Mouse (Mus musculus): Measurements from ENCODE around the gene Rora. TPM values are rescaled to one million over a fixed set of nuclear protein-coding genes. Genes with fewer than 3 reads are reported as not detected.

The Rora gene
- polyA plus RNA-seq, 1 experiment from 2014 or later: 6.0 TPM

GRCm38 (mm10) chr9:68679871-68680374 lies 26.3 kb downstream of the Rora start:
- 92% methylated on average over 12 of the region's 12 CpGs for WGBS
- Histone ChIP-seq H3K27ac (ENCODE audit: low read depth, low read length) (no peak overlapping the region), H3K36me3 (ENCODE audit: control insufficient read depth, insufficient read depth, low read length) (no peaks in the 10 kb centered on the region), H3K4me2 (ENCODE audit: low read depth, low read length, severe bottlenecking) (no peak overlapping the region), H3K27me3 (ENCODE audit: control insufficient read depth, insufficient read depth, low read length) (no peaks in the 10 kb centered on the region; the same call in 1 of the 2 replicates), H3K9ac (ENCODE audit: low read length) (no peak overlapping the region), H3K4me3 (ENCODE audit: low read depth, low read length) (no peak overlapping the region), H3K4me1 (replicated peaks; ENCODE audit: control insufficient read depth, insufficient read depth, low read length) (peaks cover 2% of the 10 kb centered on the region), H3K9me3 (ENCODE audit: control insufficient read depth, low read length) (no peaks in the 10 kb centered on the region)
- ATAC-seq (replicated peaks; ENCODE audit: low FRiP score) (no peak), DNase-seq (ENCODE audit: low spot score) (no peak)

GRCm38 (mm10) chr9:68683938-68684337 lies 30.4 kb downstream of the Rora start:
- no peak for DNase-seq (ENCODE audit: low spot score)
- Histone ChIP-seq H3K27me3 (ENCODE audit: control insufficient read depth, insufficient read depth, low read length) (no peaks in the 10 kb centered on the region; the same call in 1 of the 2 replicates), H3K27ac (ENCODE audit: low read depth, low read length) (no peak overlapping the region), H3K9me3 (ENCODE audit: control insufficient read depth, low read length) (no peaks in the 10 kb centered on the region), H3K36me3 (ENCODE audit: control insufficient read depth, insufficient read depth, low read length) (no peaks in the 10 kb centered on the region), H3K4me3 (ENCODE audit: low read depth, low read length) (no peak overlapping the region), H3K4me2 (ENCODE audit: low read depth, low read length, severe bottlenecking) (no peak overlapping the region), H3K4me1 (replicated peaks; ENCODE audit: control insufficient read depth, insufficient read depth, low read length) (peaks cover 7% of the 10 kb centered on the region), H3K9ac (ENCODE audit: low read length) (no peak overlapping the region)
- ATAC-seq (replicated peaks; ENCODE audit: low FRiP score): no peak
- 32% methylated on average over 3 of the region's 3 CpGs for WGBS

GRCm38 (mm10) chr9:68685562-68685961 lies 32.0 kb downstream of the Rora start:
- ATAC-seq (replicated peaks; ENCODE audit: low FRiP score) (no peak), DNase-seq (ENCODE audit: low spot score) (no peak)
- H3K4me1 ChIP-seq (replicated peaks; ENCODE audit: control insufficient read depth, insufficient read depth, low read length): peaks cover 7% of the 10 kb centered on the region
- H3K27me3 ChIP-seq (ENCODE audit: control insufficient read depth, insufficient read depth, low read length): no peaks in the 10 kb centered on the region; the same call in 1 of the 2 replicates
- WGBS: 35% methylated on average over 5 of the region's 5 CpGs
- no peak overlapping the region for H3K4me3 ChIP-seq (ENCODE audit: low read depth, low read length)
- H3K4me2 ChIP-seq (ENCODE audit: low read depth, low read length, severe bottlenecking): no peak overlapping the region
- H3K36me3 ChIP-seq (ENCODE audit: control insufficient read depth, insufficient read depth, low read length): no peaks in the 10 kb centered on the region
- no peak overlapping the region for H3K27ac ChIP-seq (ENCODE audit: low read depth, low read length)
- H3K9me3 ChIP-seq (ENCODE audit: control insufficient read depth, low read length): no peaks in the 10 kb centered on the region
- H3K9ac ChIP-seq (ENCODE audit: low read length): no peak overlapping the region

- WGBS: 39% methylated on average over 10 of the region's 10 CpGs
- no peak overlapping the region for H3K4me2 ChIP-seq (ENCODE audit: low read depth, low read length, severe bottlenecking)
- H3K4me1 ChIP-seq (replicated peaks; ENCODE audit: control insufficient read depth, insufficient read depth, low read length): peaks cover 7% of the 10 kb centered on the region
- no peak overlapping the region for H3K4me3 ChIP-seq (ENCODE audit: low read depth, low read length)
- H3K9me3 ChIP-seq (ENCODE audit: control insufficient read depth, low read length): no peaks in the 10 kb centered on the region
- H3K27me3 ChIP-seq (ENCODE audit: control insufficient read depth, insufficient read depth, low read length): no peaks in the 10 kb centered on the region; the same call in 1 of the 2 replicates
- H3K9ac ChIP-seq (ENCODE audit: low read length): no peak overlapping the region
- ATAC-seq (replicated peaks; ENCODE audit: low FRiP score) (no peak), DNase-seq (ENCODE audit: low spot score) (no peak)
- H3K36me3 ChIP-seq (ENCODE audit: control insufficient read depth, insufficient read depth, low read length): no peaks in the 10 kb centered on the region
- H3K27ac ChIP-seq (ENCODE audit: low read depth, low read length): no peak overlapping the region
These were observed 33.8 kb downstream of the Rora start for GRCm38 (mm10) chr9:68687251-68687874.

GRCm38 (mm10) chr9:68688151-68688550 lies 34.6 kb downstream of the Rora start:
- H3K27me3 ChIP-seq (ENCODE audit: control insufficient read depth, insufficient read depth, low read length): no peaks in the 10 kb centered on the region; the same call in 1 of the 2 replicates
- WGBS: 84% methylated on average over 2 of the region's 2 CpGs
- DNase-seq (ENCODE audit: low spot score): no peak

GRCm38 (mm10) chr9:68689351-68689750 lies 35.8 kb downstream of the Rora start:
- H3K4me3 ChIP-seq (ENCODE audit: low read depth, low read length): no peak overlapping the region
- H3K27ac ChIP-seq (ENCODE audit: low read depth, low read length): no peak overlapping the region
- no peaks in the 10 kb centered on the region for H3K9me3 ChIP-seq (ENCODE audit: control insufficient read depth, low read length)
- no peak overlapping the region for H3K9ac ChIP-seq (ENCODE audit: low read length)
- H3K4me1 ChIP-seq (replicated peaks; ENCODE audit: control insufficient read depth, insufficient read depth, low read length): peaks cover 6% of the 10 kb centered on the region
- H3K4me2 ChIP-seq (ENCODE audit: low read depth, low read length, severe bottlenecking): no peak overlapping the region
- H3K36me3 ChIP-seq (ENCODE audit: control insufficient read depth, insufficient read depth, low read length): no peaks in the 10 kb centered on the region
- ATAC-seq (replicated peaks; ENCODE audit: low FRiP score) (no peak), DNase-seq (ENCODE audit: low spot score) (peak; percentile 52)
- no peaks in the 10 kb centered on the region; the same call in 1 of the 2 replicates for H3K27me3 ChIP-seq (ENCODE audit: control insufficient read depth, insufficient read depth, low read length)
- 40% methylated on average over 4 of the region's 4 CpGs for WGBS

More at GRCm38 (mm10) chr9:68688151-68688550, 34.6 kb downstream of the Rora start:
- Histone ChIP-seq H3K36me3 (ENCODE audit: control insufficient read depth, insufficient read depth, low read length) (no peaks in the 10 kb centered on the region), H3K27ac (ENCODE audit: low read depth, low read length) (no peak overlapping the region), H3K4me3 (ENCODE audit: low read depth, low read length) (no peak overlapping the region), H3K4me1 (replicated peaks; ENCODE audit: control insufficient read depth, insufficient read depth, low read length) (peaks cover 7% of the 10 kb centered on the region), H3K9ac (ENCODE audit: low read length) (no peak overlapping the region), H3K4me2 (ENCODE audit: low read depth, low read length, severe bottlenecking) (no peak overlapping the region), H3K9me3 (ENCODE audit: control insufficient read depth, low read length) (no peaks in the 10 kb centered on the region)
- ATAC-seq (replicated peaks; ENCODE audit: low FRiP score): no peak

- 27% methylated on average over 4 of the region's 4 CpGs for WGBS
- DNase-seq (ENCODE audit: low spot score): no peak
These were observed 41.4 kb downstream of the Rora start for GRCm38 (mm10) chr9:68694889-68695495.

GRCm38 (mm10) chr9:68695496-68695969 lies 41.9 kb downstream of the Rora start:
- H3K4me2 ChIP-seq (ENCODE audit: low read depth, low read length, severe bottlenecking): no peak overlapping the region
- WGBS: 53% methylated on average over 16 of the region's 16 CpGs
- H3K9me3 ChIP-seq (ENCODE audit: control insufficient read depth, low read length): no peaks in the 10 kb centered on the region
- DNase-seq (ENCODE audit: low spot score) (peak; percentile 50), ATAC-seq (replicated peaks; ENCODE audit: low FRiP score) (no peak)
- no peak overlapping the region for H3K9ac ChIP-seq (ENCODE audit: low read length)
- no peaks in the 10 kb centered on the region for H3K27me3 ChIP-seq (ENCODE audit: control insufficient read depth, insufficient read depth, low read length)
- no peak overlapping the region for H3K27ac ChIP-seq (ENCODE audit: low read depth, low read length)
- H3K36me3 ChIP-seq (ENCODE audit: control insufficient read depth, insufficient read depth, low read length): no peaks in the 10 kb centered on the region
- H3K4me1 ChIP-seq (replicated peaks; ENCODE audit: control insufficient read depth, insufficient read depth, low read length): peaks cover 8% of the 10 kb centered on the region; the same call in 1 of the 2 replicates
- no peak overlapping the region for H3K4me3 ChIP-seq (ENCODE audit: low read depth, low read length)

More at GRCm38 (mm10) chr9:68694889-68695495, 41.4 kb downstream of the Rora start:
- Histone ChIP-seq H3K9me3 (ENCODE audit: control insufficient read depth, low read length) (no peaks in the 10 kb centered on the region), H3K9ac (ENCODE audit: low read length) (no peak overlapping the region), H3K4me3 (ENCODE audit: low read depth, low read length) (no peak overlapping the region), H3K27ac (ENCODE audit: low read depth, low read length) (no peak overlapping the region), H3K4me2 (ENCODE audit: low read depth, low read length, severe bottlenecking) (no peak overlapping the region), H3K4me1 (replicated peaks; ENCODE audit: control insufficient read depth, insufficient read depth, low read length) (peaks cover 8% of the 10 kb centered on the region; the same call in 1 of the 2 replicates), H3K27me3 (ENCODE audit: control insufficient read depth, insufficient read depth, low read length) (no peaks in the 10 kb centered on the region), H3K36me3 (ENCODE audit: control insufficient read depth, insufficient read depth, low read length) (no peaks in the 10 kb centered on the region)
- ATAC-seq (replicated peaks; ENCODE audit: low FRiP score): no peak

Measured in forebrain, embryonic 11.5 days (tissue).